Mouse (Mus musculus) stomach, postnatal 0 days (tissue): ENCODE measurements around the gene Hdac1.

Experiments used
- CTCF ChIP-seq: IDR thresholded peaks from 2 replicates; pipeline ENCODE4 v1.5.1; 2016; ENCODE audit warnings: antibody characterized with exemption, low read depth, mild to moderate bottlenecking, moderate library complexity
- EP300 ChIP-seq: optimal IDR thresholded peaks from 2 replicates; pipeline ENCODE3; 2016; ENCODE audit warnings: antibody characterized with exemption

DNA sequence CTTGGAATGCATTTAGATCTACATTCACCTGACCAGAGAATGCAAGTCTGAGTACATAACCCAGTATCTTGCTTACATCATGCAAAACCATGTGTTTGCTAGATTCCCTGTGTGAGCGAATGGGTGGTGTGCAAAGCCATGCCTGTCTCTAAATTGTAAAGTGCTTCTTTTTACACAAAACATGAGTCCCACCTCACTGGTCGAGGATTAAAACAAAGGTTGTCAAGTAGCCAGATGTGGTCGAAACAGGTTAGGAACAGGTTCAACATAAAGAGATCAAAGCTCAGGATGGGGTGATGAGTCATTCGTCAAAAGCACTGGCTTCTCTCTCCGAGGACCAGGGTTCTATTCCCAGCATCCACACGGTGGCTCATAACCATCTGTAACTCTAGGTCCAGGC lies 22.6 kb upstream of the Hdac1 start:
- no peak for TF ChIP-seq EP300
- no peak for TF ChIP-seq CTCF
